Mouse (Mus musculus): ENCODE measurements around the gene Fndc11.

- TF ChIP-seq CTCF (IDR thresholded peaks at IDR 0.05; ENCODE audit: borderline replicate concordance, insufficient read depth, low read depth, low read length) (no peak), POLR2A (IDR thresholded peaks at IDR 0.05; ENCODE audit: borderline replicate concordance, insufficient read depth, low read length) (no peak)
Measured at GRCm38 (mm10) chr2:181251841-181252240, 32.0 kb downstream of the Fndc11 start.
